Mouse (Mus musculus) 416B (cell line): Measurements from ENCODE around the gene Gjb6.
A peak's percentile ranks its signal among the peaks of the same experiment; 100 is the strongest.

Experiments used
- DNase-seq: peaks from one replicate; pipeline ENCODE4 v3.0.0; 2011; ENCODE audit warnings: low read depth

Gene Gjb6

GRCm38 (mm10) chr14:57084180-57084668, 49.2 kb downstream of the Gjb6 start:
- DNase-seq = peak; percentile 59

- DNase-seq = peak; percentile 15
Measured at GRCm38 (mm10) chr14:57082863-57083262, 50.5 kb downstream of the Gjb6 start.

GRCm38 (mm10) chr14:57075537-57075936, 57.9 kb downstream of the Gjb6 start:
- no peak for DNase-seq
